Mouse (Mus musculus) MEL (cell line): ENCODE measurements around the gene Il31ra. TPM values are rescaled to one million over a fixed set of nuclear protein-coding genes. Genes with fewer than 3 reads are reported as not detected.
A peak's percentile ranks its signal among the peaks of the same experiment; 100 is the strongest.

Source experiments
- DNase-seq: peaks from one replicate; pipeline ENCODE4 v3.0.0; 2011; ENCODE audit warnings: low read depth, low spot score
- H3K27ac ChIP-seq: 2 replicates; pipeline ENCODE4 v1.5.1; 2012; ENCODE audit warnings: low read depth, mild to moderate bottlenecking, control low read depth, low read length, moderate library complexity; ENCODE audit not compliant: control insufficient read depth
- H3K27me3 ChIP-seq, 2 experiments: fragments of 150-350 bp in 1 of 2; sonication (generic) in 1 of 2; 2 replicates each; pipeline ENCODE4 v1.6.1; 2012; ENCODE audit warnings: low read length in 2 of 2, mild to moderate bottlenecking in 2 of 2, improper control_type of control experiment in 1 of 2, moderate library complexity in 1 of 2; ENCODE audit not compliant: insufficient read depth in 2 of 2, control insufficient read depth in 1 of 2
- H3K36me3 ChIP-seq, 2 experiments: 2 replicates each; pipeline ENCODE4 v1.6.1; 2012 to 2014; ENCODE audit warnings: low read length in 2 of 2, improper control_type of control experiment in 1 of 2, inconsistent platforms in 1 of 2, mild to moderate bottlenecking in 1 of 2; ENCODE audit not compliant: insufficient read depth in 2 of 2, control insufficient read depth in 1 of 2
- H3K4me1 ChIP-seq, 2 experiments: fragments of 150-350 bp in 1 of 2; sonication (generic) in 1 of 2; 2 replicates each; pipeline ENCODE4 v1.6.1; 2012; ENCODE audit warnings: low read length in 2 of 2, improper control_type of control experiment in 1 of 2, mild to moderate bottlenecking in 1 of 2; ENCODE audit not compliant: insufficient read depth in 2 of 2, control insufficient read depth in 1 of 2
- H3K4me3 ChIP-seq, 2 experiments: fragments of 150-350 bp in 1 of 2; sonication (generic) in 1 of 2; 2 replicates each; pipeline ENCODE4 v1.5.1; 2012; ENCODE audit warnings: low read depth in 2 of 2, low read length in 2 of 2, mild to moderate bottlenecking in 2 of 2, moderate library complexity in 2 of 2, control low read depth in 1 of 2, improper control_type of control experiment in 1 of 2; ENCODE audit not compliant: control insufficient read depth in 1 of 2, insufficient read depth in 1 of 2
- H3K79me2 ChIP-seq: 2 replicates; pipeline ENCODE4 v1.6.1; 2012; ENCODE audit warnings: mild to moderate bottlenecking, low read length, moderate library complexity; ENCODE audit not compliant: control insufficient read depth, poor library complexity, insufficient read depth
- H3K9ac ChIP-seq: 2 replicates; pipeline ENCODE4 v1.6.1; 2012; ENCODE audit warnings: low read depth, mild to moderate bottlenecking, control low read depth, low read length, moderate library complexity; ENCODE audit not compliant: control insufficient read depth, poor library complexity, severe bottlenecking
- H3K9me3 ChIP-seq: fragments of 150-350 bp; sonication (generic); replicated peaks from 2 replicates; pipeline ENCODE4 v1.6.1; 2012; ENCODE audit warnings: mild to moderate bottlenecking, low read length, improper control_type of control experiment, moderate library complexity; ENCODE audit not compliant: insufficient read depth
- BHLHE40 ChIP-seq: IDR thresholded peaks from 2 replicates; pipeline ENCODE4 v1.6.1; 2012; ENCODE audit warnings: low read depth, mild to moderate bottlenecking, inconsistent platforms, low read length, improper control_type of control experiment, borderline replicate concordance
- CTCF ChIP-seq, 3 experiments: IDR thresholded peaks in 2 of 3; conservative IDR thresholded peaks in 1 of 3; 2 replicates each; pipeline ENCODE4 v1.5.1; 2011 to 2012; ENCODE audit warnings: low read length in 3 of 3, low read depth in 2 of 3, mild to moderate bottlenecking in 2 of 3, improper control_type of control experiment in 1 of 3, inconsistent platforms in 1 of 3, mixed read lengths in 1 of 3, moderate library complexity in 1 of 3; ENCODE audit not compliant: control insufficient read depth in 1 of 3, insufficient read depth in 1 of 3, poor library complexity in 1 of 3, severe bottlenecking in 1 of 3
- EP300 ChIP-seq, 2 experiments: IDR thresholded peaks; 2 replicates each; pipeline ENCODE4 v1.6.1; 2011; ENCODE audit warnings: improper control_type of control experiment in 2 of 2, low read length in 2 of 2, low read depth in 1 of 2, mild to moderate bottlenecking in 1 of 2
- GATA1 ChIP-seq: IDR thresholded peaks from 2 replicates; pipeline ENCODE4 v1.6.1; 2011; ENCODE audit warnings: low read depth, low read length, improper control_type of control experiment
- HCFC1 ChIP-seq: IDR thresholded peaks from 2 replicates; pipeline ENCODE4 v1.6.1; 2012; ENCODE audit warnings: low read depth, mild to moderate bottlenecking, inconsistent platforms, low read length, improper control_type of control experiment, moderate library complexity
- KAT2A ChIP-seq: conservative IDR thresholded peaks from 2 replicates; pipeline ENCODE4 v1.6.1; 2012; ENCODE audit warnings: low read depth, low read length, improper control_type of control experiment, inconsistent platforms
- MAX ChIP-seq: IDR thresholded peaks from 2 replicates; pipeline ENCODE4 v1.6.1; 2011; ENCODE audit warnings: low read length, improper control_type of control experiment
- MAZ ChIP-seq: IDR thresholded peaks from 2 replicates; pipeline ENCODE4 v1.6.1; 2012; ENCODE audit warnings: low read depth, mild to moderate bottlenecking, inconsistent platforms, low read length, improper control_type of control experiment
- MEF2A ChIP-seq: IDR thresholded peaks from 2 replicates; pipeline ENCODE4 v1.6.1; 2014; ENCODE audit warnings: low read depth, mild to moderate bottlenecking, inconsistent platforms, low read length, improper control_type of control experiment; ENCODE audit not compliant: poor library complexity, insufficient replicate concordance, severe bottlenecking; ENCODE audit errors: extremely low read depth
- MXI1 ChIP-seq: IDR thresholded peaks from 2 replicates; pipeline ENCODE4 v1.6.1; 2011; ENCODE audit warnings: mild to moderate bottlenecking, low read depth, low read length, improper control_type of control experiment
- POLR2A ChIP-seq, 2 experiments: IDR thresholded peaks; 2 replicates each; pipeline ENCODE4 v1.6.1; 2011 to 2012; ENCODE audit warnings: low read length in 2 of 2, mild to moderate bottlenecking in 2 of 2, control low read depth in 1 of 2, improper control_type of control experiment in 1 of 2, low read depth in 1 of 2, moderate library complexity in 1 of 2; ENCODE audit not compliant: control insufficient read depth in 1 of 2, insufficient read depth in 1 of 2, poor library complexity in 1 of 2
- POLR2AphosphoS2 ChIP-seq: IDR thresholded peaks from 2 replicates; pipeline ENCODE4 v1.6.1; 2011; ENCODE audit warnings: low read length, improper control_type of control experiment
- POLR2AphosphoS5 ChIP-seq: IDR thresholded peaks from 2 replicates; pipeline ENCODE4 v1.6.1; 2012; ENCODE audit warnings: low read depth, borderline replicate concordance, mild to moderate bottlenecking, inconsistent platforms, low read length, moderate library complexity, mixed read lengths
- RAD21 ChIP-seq: IDR thresholded peaks from 2 replicates; pipeline ENCODE4 v1.6.1; 2011; ENCODE audit warnings: mild to moderate bottlenecking, low read depth, low read length, improper control_type of control experiment
- SMC3 ChIP-seq: IDR thresholded peaks from 2 replicates; pipeline ENCODE4 v1.6.1; 2011; ENCODE audit warnings: low read depth, low read length, improper control_type of control experiment
- TBP ChIP-seq: IDR thresholded peaks from 2 replicates; pipeline ENCODE4 v1.8.0; 2011; ENCODE audit warnings: low read depth, low read length, improper control_type of control experiment
- USF1 ChIP-seq: IDR thresholded peaks from 2 replicates; pipeline ENCODE4 v1.6.1; 2014; ENCODE audit warnings: low read depth, mild to moderate bottlenecking, inconsistent platforms, low read length, improper control_type of control experiment, moderate library complexity
- ZC3H11A ChIP-seq: IDR thresholded peaks from 2 replicates; pipeline ENCODE4 v1.6.1; 2012; ENCODE audit warnings: low read depth, mild to moderate bottlenecking, inconsistent platforms, low read length, improper control_type of control experiment
- ZMIZ1 ChIP-seq: IDR thresholded peaks from 2 replicates; pipeline ENCODE4 v1.6.1; 2012; ENCODE audit warnings: low read depth, mild to moderate bottlenecking, inconsistent platforms, low read length, improper control_type of control experiment, moderate library complexity
- polyA plus RNA-seq, 2 experiments: library from polyadenylated mRNA; stranded (reverse) in 1 of 2; unstranded in 1 of 2; fragments of >175 nt in 1 of 2; fragments of >200 nt in 1 of 2; gene quantifications; 2 replicates each; pipeline versions ENCODE4 v1.2.1 to v1.2.4; 2012; ENCODE audit warnings: low replicate concordance in 2 of 2, low read depth in 1 of 2; ENCODE audit not compliant: insufficient read length in 2 of 2, insufficient read depth in 1 of 2, missing spikeins in 1 of 2
- total RNA-seq: library from RNA; depleted of rRNA; stranded (reverse); fragments of 300-350 nt; gene quantifications from 2 replicates; pipeline ENCODE4 v1.2.3, GENCODE M21; 2012

Il31ra gene
- total and polyA plus RNA-seq, 3 experiments, result 2.1 to 2.2 TPM; not detected in 1

DNA sequence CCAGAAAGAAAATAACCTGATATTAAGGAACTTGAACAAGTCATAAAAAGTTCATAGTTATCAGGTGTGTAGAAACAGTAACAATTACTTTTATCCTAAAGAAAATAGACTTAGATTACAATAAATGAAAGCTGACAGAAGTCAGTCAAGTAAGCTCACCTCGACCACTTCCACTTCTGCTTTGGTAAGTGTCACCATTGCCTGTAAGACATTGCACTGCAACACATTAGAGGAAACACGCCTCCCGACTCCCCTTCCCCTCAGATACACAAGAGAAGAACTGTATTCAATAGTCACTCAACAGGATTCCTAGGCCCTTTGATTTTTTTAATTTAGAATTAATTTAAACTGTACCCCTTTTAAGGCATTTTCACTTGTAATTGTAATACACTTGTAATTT lies 30.5 kb upstream of the Il31ra start:
- H3K9ac ChIP-seq, result no peak overlapping the region
- H3K27me3 ChIP-seq, result no peaks in the 10 kb centered on the region
- peak overlapping the region in 1 of 2 experiments; percentile 36; a peak in 1 of 4 replicates for H3K4me3 ChIP-seq
- H3K27ac ChIP-seq, result no peak overlapping the region
- TF ChIP-seq EP300 (IDR thresholded peaks at IDR 0.05; ENCODE audit: low read depth in 1 of 2, low read length in 2 of 2) (peak in 1 of 2 experiments; percentile 36; a peak in 2 of 4 replicates), USF1 (no peak), MXI1 (peak; percentile 24; the same call in 1 of the 2 replicates), POLR2AphosphoS2 (no peak)
- H3K9me3 ChIP-seq, result no peaks in the 10 kb centered on the region
- H3K79me2 ChIP-seq, result no peaks in the 10 kb centered on the region
- peaks cover 4 to 20% of the 10 kb centered on the region in 2 experiments for H3K4me1 ChIP-seq
- H3K36me3 ChIP-seq, result peaks cover 0 to 23% of the 10 kb centered on the region in 2 experiments; a peak in 2 of 4 replicates
- DNase-seq, result peak; percentile 63

DNA sequence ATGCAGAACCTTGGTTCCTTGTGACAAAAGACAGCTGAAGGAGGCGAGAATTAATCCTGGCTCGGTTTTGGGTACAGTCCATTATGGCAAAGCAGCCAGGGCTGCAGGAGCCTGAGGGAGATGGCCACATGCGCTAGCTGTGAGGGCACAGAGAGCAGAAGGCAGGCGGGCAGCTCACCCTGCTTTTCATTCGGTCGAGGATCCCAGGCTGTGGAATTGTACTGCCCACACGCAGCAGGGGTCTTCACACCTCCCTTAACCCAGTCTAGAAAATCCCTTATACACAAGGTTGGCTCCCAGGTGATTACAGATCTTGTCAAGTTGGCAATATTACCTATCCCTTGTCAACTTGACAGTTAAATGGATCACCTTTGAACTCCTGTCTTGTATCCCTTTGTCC lies 29.5 kb upstream of the Il31ra start:
- H3K9ac ChIP-seq, result no peak overlapping the region
- peaks cover 6 to 20% of the 10 kb centered on the region in 2 experiments for H3K4me1 ChIP-seq

DNA sequence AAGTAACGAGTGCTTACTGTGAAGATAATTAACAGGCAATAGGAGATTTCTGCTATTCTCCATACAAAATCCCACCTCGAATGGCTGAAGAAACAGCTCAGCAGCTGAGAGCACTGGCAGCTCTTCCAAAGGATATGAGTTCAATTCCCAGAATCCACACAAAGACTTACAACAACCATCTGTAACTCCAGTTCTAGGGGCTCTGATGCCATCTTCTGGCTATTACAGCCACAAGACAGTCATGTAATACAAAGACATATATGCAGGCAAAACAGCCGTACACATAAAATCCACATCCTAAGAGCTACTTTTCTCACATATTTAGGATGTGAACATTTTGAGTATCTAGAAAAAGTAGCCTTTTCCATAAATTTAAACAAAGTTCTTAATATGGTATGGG lies 27.4 kb upstream of the Il31ra start:
- no peak overlapping the region for H3K27ac ChIP-seq
- DNase-seq, result peak; percentile 28
- TF ChIP-seq CTCF (IDR thresholded peaks at IDR 0.05 in 2 of 3, conservative IDR thresholded peaks at IDR 0.05 in 1 of 3; ENCODE audit: control insufficient read depth in 1 of 3, insufficient read depth in 1 of 3, low read depth in 2 of 3, low read length in 3 of 3, poor library complexity in 1 of 3, severe bottlenecking in 1 of 3), result peak in 1 of 3 experiments; percentile 43; a peak in 2 of 6 replicates
- no peak for TF ChIP-seq BHLHE40
- TF ChIP-seq SMC3, result peak; percentile 37
- no peak for TF ChIP-seq GATA1
- peak; percentile 41 for TF ChIP-seq RAD21
- no peak for TF ChIP-seq MEF2A
- TF ChIP-seq ZC3H11A, result peak; percentile 32
- TF ChIP-seq EP300 (IDR thresholded peaks at IDR 0.05; ENCODE audit: low read depth in 1 of 2, low read length in 2 of 2), result 0 out of 4 replicates have a peak, but pooled peaks of 1 of the 2 experiments have one; percentile 32
- peaks cover 8 to 17% of the 10 kb centered on the region in 2 experiments for H3K4me1 ChIP-seq
- H3K79me2 ChIP-seq, result no peaks in the 10 kb centered on the region
- H3K4me3 ChIP-seq, result no peak overlapping the region
- H3K36me3 ChIP-seq, result peaks cover 0 to 26% of the 10 kb centered on the region in 2 experiments; a peak in 2 of 4 replicates
- no peak overlapping the region for H3K9ac ChIP-seq
- H3K9me3 ChIP-seq, result no peaks in the 10 kb centered on the region
- H3K27me3 ChIP-seq, result no peaks in the 10 kb centered on the region

More for the DNA sequence above, 29.5 kb upstream of the Il31ra start:
- TF ChIP-seq TBP (no peak), POLR2A (IDR thresholded peaks at IDR 0.05; ENCODE audit: control insufficient read depth in 1 of 2, insufficient read depth in 1 of 2, low read depth in 1 of 2, low read length in 2 of 2, poor library complexity in 1 of 2) (no peak), USF1 (no peak), CTCF (IDR thresholded peaks at IDR 0.05 in 2 of 3, conservative IDR thresholded peaks at IDR 0.05 in 1 of 3; ENCODE audit: control insufficient read depth in 1 of 3, insufficient read depth in 1 of 3, low read depth in 2 of 3, low read length in 3 of 3, poor library complexity in 1 of 3, severe bottlenecking in 1 of 3) (no peak), EP300 (IDR thresholded peaks at IDR 0.05; ENCODE audit: low read depth in 1 of 2, low read length in 2 of 2) (no peak), MXI1 (no peak), ZMIZ1 (no peak), KAT2A (no peak), POLR2AphosphoS5 (no peak), MAX (no peak), HCFC1 (no peak), MAZ (no peak)
- no peaks in the 10 kb centered on the region for H3K79me2 ChIP-seq
- no peak overlapping the region for H3K27ac ChIP-seq
- H3K9me3 ChIP-seq, result no peaks in the 10 kb centered on the region
- H3K4me3 ChIP-seq, result no peak overlapping the region
- peaks cover 0 to 25% of the 10 kb centered on the region in 2 experiments; a peak in 2 of 4 replicates for H3K36me3 ChIP-seq
- H3K27me3 ChIP-seq, result no peaks in the 10 kb centered on the region
- DNase-seq, result no peak
